In the genomic region with DNA sequence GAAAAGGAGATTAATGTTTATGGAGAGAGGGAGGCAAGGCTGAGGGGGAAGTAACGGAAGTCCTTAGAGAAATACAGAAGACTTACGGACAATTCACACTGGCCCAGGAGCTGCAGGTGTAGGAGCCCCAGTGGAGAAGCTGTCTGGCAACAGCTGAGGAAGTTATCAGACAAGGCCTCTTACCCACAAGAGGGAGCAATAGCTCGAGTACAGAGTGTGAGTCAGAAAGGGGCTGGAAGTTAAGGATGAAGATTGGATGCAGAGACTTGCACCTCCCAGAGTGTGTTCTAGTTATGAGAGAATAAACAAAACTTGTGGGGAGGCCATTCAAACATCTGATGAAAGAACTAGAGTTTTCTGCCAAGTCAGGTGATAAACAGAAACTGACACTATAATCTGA, we compare ENCODE assay signal across 1 mouse cellular context.
TF ChIP-seq lines count a peak whose summit lies in the region.

No protein-coding gene starts in this region.

TF ChIP-seq in MEL, 35 proteins besides CTCF, POLR2A, EP300 and RAD21:
- 0 out of 2 replicates have a peak, but pooled peaks have one; percentile 13 for TF ChIP-seq GATA1 (IDR thresholded peaks at IDR 0.05; ENCODE audit: low read depth, low read length)
- peak; percentile 65 for TF ChIP-seq SMC3 (IDR thresholded peaks at IDR 0.05; ENCODE audit: low read depth, low read length)
- no peak for TF ChIP-seq TBP (IDR thresholded peaks at IDR 0.05; ENCODE audit: low read depth, low read length)
- 0 out of 2 replicates have a peak, but pooled peaks have one; percentile 33 for TF ChIP-seq SIN3A (IDR thresholded peaks at IDR 0.05; ENCODE audit: low read length)
